Mouse (Mus musculus) skeletal muscle tissue, adult 2 months (tissue): ENCODE results near the gene Thra.
"Not testable (repeated sequence)": the region's sequence is repeated elsewhere in the genome, so short reads cannot be mapped to it uniquely, and the experiment has no call there.

Source experiments
- DNase-seq: peaks from one replicate; pipeline ENCODE4 v3.0.0-alpha.2; 2012; ENCODE audit warnings: low read depth, low spot score

The Thra gene

DNA sequence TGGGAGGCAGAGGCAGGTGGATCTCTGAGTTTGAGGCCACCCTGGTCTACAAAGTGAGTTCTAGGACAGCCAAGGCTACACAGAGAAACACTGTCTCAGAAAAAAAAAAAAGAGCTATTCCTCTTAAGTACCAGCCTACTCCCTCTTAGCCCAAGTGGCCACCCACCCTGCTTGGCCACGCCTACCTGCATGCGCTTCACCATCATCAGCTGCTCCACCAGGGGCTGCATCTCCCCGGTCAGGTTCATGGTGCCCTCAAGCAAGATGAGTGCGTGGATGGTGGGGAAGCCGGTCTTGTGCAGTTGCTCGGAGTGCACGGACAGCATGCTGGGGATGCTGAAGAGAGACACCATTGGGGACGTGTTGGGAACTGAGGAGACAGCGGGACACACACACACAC lies 24.5 kb upstream of the Thra start:
- DNase-seq, result no peak

DNA sequence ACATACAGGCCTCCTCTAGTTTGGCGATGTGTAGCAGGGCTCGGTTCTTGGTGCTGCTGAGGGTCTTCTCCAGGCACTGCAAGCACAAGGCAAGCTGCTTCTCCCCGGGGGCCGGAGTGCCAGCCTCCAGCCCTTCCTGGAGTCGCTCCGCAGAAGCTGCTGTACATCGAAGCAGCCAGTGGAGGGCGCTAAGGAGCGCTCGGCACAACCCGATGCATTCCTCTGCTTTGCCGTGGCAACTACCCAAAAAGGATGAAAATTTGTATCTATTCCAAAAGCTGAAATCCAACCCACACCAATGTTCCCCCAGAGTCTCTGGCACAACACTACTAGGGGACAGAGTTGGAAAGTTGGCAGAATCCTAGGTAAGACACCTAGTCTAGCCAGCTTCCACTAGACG lies 22.5 kb upstream of the Thra start:
- peak; percentile 87 for DNase-seq

DNA sequence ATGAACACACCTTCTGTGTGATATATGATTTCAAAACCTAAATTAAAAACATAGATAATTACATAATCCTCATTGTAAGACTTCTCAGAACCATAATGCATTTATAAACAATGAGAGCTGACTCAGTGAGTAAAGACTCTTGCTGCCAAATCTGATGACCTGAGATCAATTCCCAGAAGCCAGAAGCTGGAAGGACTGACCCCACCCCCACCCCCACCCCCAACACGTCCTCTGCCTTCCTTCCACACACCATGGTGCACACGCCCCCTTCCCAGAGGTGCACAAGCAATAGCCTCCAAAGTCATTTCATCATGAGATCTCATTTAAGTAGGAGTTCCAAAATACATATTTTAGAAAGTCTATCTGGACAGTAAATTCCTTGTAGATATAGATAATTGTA lies 19.7 kb upstream of the Thra start:
- no peak for DNase-seq

DNA sequence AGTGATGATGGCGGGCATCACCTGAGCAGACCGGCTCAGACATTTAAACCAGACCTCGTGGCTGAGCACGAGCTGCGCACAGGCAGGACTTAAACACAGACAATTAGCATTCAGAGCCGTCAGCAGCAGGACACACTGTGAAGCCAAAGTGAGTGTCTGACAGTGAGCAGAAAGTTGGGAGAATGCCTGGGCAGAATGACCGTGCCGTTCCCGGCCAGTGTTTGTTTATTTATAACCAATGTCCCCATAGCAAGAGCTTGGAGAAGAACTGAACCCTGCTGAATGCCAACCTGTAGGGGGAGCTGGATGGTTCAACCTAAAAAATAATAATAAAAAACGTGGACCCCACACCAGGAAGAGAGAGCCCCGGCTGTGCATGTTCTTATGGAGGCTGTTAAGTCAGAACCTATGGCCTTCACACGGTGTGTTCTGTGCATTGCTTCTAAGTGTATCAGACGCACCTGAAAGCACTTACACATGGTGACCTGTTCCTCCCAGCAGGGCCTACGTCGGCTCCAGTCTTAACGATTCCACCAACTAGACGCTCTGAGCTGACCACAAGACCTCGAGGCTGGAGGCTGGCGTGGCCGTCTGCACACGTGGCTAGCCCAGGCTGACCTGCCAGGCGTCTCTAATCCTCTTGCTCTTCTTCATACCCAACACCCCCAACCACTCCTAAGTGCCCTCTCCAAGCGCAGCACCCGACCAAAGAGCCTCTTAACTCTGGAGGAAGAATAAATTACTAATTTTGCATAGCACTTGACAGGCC lies 18.8 kb upstream of the Thra start:
- peak; percentile 90 for DNase-seq

DNA sequence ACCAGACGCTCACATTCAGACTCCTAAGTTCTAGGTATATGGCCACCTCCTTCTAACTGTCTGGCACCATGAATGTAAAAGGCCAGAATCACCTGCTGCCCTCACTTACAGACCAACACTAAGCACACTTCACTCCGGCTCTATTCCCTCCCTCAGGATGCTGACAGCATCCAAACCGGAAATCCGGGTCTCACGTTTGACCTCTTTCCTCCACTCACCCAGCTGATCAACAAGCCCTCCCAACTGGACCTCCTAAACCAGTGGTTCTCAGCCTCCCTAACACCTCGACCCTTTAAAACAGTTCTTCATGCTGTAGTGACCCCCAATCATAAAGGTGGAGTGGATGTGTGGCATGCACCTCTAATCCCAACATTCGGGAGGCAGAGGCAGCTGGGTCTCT lies 17.3 kb upstream of the Thra start:
- no peak for DNase-seq

DNA sequence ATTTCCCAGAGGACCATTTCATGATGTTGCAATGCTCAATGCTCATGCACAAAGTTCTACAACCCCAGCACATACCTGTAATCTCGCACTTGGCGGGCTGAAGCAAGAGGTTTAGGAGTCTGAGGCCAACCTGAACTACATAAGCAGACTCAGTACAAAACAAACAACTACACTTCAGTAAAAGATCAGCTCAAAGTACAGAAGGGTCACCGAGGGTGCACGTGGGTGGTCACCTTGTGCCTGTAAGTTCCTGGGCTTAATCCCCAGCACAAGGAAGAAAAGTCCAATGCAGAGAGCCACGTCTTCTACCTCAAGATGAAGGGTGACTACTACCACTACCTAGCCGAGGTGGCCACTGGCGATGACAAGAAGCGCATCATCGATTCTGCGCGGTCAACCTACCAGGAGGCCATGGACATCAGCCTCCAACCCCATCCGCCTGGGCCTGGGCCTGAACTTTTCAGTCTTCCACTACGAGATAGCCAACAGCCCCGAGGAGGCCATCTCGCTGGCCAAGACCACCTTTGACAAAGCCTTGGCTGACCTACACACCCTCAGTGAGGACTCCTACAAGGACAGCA lies 14.4 kb upstream of the Thra start:
- DNase-seq, result no peak

DNA sequence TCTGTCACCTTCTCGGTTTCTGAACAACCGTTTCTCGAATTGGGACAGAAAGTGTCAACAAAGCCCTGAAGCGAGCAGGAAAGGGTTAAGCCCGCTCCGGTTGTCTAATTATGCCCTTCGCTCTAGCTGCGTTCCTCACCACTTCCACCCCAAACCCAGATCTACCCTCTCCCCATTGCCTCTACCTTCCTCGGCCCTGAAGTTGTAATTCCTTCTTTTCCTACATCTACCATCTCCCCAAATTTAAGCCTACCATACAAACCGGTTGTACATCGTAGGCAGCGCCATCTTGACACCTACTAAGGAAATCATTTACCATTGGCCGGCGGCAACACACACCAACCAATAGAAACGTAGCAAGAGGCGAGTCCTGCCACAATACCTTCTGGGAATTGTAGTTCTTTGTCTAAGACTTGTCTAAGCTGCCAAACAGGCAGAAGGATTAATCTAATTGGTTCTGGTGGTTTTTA lies 11.3 kb upstream of the Thra start, which contains the start of gene Med24:
Med24 (minus strand) TSS at position 317 of the 470 bp plus-strand sequence.
- DNase-seq, result peak; percentile 86

DNA sequence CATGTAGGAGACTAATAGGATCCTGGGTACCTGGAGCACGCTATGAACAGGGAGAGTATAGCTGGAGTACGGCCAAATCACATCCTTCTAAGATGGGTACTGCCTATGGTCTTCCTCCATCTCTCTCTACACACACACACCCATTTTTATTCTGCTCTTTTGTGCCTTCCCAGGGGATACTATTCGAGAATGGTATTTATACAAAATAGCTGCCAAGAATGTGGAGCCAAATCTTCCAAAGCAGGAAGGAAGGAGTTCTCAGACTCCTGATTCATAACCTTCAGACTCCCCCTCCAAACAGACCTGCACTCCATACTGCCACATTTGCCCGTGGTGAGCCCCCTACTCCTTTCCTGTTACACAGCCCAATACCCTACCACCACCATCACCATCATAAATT lies 9.7 kb upstream of the Thra start:
- DNase-seq, result no peak

DNA sequence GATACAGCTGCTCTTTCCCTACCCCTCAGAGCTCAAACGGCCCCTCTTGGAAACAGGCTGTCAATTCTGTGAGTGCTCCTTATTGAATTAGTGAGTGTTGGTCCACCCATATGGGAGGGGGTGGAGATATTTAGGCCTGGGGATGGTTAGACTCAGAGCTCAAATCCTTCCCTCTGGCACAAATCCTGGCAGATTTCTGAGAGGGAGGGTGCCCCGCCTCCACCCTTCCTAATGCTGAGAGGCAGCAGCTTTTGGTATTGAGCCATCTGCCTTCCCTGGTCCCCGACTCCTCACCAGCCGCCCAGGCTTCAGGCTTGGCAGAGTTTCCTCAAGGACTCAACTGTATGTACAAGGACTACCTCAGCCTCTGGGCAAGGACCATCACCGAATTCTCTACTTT lies 9.3 kb upstream of the Thra start:
- DNase-seq, result no peak

DNA sequence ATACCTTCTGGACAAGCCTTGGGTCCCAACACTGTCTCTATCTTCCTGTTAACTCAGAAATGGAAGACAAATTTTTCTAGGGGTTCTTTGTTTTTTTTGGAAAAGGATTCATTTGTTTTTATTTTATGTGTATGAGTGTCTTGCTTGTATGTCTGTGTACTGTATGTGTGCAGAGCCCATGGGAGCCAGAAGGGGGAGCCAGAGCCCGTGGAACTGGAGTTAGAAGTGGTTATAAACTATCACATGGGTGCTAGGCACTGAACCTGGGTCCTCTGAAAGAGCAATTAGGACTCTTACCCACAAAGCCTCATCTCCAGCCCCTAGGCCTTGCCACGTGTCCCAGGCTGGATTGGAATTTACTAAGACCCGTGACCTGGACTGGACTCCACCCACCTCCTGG lies 6.4 kb upstream of the Thra start:
- DNase-seq, result no peak

DNA sequence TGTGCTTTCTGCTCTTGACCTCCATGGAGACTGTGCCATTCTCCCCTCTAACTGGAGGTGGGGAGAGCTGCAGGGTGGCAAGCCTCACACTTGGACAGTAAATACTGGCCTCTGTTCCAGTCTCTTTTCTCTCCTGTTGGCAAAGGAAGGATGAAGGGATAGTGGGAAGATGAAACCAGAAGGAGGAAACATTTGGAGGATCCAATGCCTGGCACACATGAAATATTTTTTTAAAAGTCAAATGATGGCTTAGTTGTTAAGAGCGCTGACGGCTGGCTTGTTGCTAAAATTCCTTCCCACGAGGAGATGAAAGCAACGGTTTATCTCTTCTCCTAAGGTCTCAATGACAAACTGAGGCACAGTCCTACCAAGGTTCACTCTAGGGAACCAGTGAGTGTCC lies 5.3 kb upstream of the Thra start:
- DNase-seq, result no peak

DNA sequence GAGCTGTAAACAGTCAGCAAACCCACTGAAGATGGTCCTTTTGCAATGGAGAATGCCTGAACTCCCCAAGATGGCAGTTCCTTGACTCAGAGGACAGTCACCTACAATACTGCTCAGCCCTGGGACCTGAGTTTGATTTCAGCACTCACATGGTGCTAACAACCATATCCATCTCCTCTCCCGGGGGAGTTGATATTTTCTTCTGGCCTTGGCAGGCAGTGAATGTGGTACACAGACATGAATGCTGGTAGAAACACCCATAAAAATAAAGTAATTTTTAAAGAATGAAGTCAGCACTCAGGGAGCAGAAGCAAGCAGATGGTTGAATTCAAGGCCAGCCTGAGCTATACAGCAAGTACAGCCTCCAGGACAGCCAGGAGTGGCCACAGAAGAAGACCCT lies 4.3 kb upstream of the Thra start:
- no peak for DNase-seq

DNA sequence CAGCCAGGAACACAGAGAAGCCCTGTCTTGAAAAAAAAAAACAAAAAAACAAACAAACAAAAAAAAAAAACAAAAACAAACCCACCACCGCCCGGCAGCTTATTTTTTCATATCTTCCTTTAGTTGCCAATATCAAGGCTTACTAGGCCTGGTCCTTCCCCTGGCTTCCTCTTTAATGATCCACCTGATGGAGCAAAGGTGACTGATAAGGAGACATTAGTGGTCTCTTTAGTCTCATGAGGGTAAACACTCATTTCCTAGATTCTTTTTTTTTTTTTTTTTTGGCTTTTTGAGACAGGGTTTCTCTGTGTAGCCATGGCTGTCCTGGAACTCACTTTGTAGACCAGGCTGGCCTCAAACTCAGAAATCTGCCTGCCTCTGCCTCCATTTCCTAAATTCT lies 3.2 kb upstream of the Thra start:
- DNase-seq, result not testable (repeated sequence)

DNA sequence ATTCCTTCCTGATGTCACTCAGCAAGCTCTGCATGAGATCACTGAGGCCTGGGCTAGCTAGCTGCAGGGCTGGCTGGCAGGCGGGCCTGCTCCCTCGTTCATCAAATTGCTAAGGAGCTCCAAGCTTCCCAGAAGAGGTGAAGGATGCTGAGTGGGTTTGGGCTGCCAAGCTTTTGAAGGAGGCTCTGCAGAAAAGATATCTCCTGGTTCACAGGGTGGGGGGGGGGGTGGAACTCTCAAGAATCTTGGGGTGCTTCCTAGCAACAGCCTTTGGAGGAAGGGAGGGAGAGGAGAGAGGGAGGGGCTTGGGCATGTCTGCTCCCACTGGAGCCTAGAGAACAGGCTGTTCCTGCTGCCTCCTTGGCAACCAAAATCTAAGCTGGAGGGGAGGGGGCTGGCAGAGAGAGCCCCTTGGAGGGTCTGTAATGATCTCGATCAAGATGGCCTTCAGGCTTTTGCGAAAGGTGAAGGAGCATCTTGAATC lies 2.0 kb upstream of the Thra start:
- no peak for DNase-seq

DNA sequence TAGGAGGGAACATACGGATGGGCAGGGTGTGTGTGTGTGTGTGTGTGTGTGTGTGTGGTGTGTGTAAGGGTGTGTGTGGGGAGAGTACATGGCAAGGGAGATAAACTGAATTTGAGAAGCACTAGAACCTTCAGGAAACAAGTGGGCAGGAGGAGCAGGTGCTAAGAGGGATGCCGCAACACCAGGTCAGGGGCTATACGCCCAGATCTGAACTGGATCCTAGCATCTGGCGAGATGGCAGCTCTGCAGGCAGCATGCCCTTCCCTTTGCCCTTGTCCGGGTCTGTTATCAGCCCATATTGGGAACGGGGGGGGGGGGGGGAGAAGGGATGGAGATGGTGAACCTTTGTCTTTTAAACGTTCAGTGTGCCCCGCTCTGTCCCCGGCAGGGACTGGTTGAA lies 1.5 kb upstream of the Thra start:
- DNase-seq, result no peak

DNA sequence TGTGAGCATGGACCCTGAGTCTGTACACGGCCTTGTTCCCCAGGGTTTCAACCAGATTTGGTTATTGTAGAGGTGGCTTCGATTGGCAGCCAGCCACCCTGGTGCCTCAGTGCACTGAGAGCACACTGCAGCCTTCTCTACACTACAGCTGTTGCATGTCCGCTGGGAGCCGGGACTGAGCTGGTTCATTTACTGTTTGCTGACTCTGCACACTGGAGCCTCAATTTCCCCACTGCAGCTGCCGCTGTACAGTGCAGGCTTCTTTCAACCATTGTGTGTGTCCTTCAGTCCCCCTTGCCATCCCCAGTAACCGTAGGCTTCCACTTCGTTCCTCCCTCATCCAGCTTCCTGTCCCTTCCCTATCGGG lies 429 bp upstream of the Thra start:
- no peak for DNase-seq

DNA sequence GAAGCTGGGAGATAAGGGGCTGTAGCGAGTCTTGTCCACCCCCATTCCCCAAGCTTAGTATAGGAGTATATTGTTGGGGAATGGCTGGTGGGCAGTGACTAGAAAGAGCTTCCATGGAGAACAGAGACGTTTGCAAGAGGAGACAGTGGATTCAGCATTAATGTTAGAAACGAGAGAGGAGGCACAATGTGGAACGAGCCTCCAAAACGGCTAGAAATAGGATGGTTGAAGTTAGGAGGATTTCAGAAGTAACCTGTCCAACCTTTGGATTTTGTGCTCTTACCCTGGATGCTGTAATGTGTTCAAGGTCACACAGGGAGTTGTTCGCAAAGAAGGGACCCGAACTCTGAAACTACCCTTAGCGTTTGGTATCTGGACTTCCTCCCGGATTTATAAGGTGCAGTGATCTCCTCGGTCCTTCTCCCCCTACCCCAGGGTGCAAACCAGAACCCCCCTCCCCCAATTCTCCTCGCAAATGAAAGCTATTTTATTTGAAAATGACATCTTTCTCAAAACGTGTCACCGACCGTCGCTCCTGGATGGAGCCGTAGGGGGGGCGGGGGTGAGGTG lies 698 bp downstream of the Thra start:
- no peak for DNase-seq

DNA sequence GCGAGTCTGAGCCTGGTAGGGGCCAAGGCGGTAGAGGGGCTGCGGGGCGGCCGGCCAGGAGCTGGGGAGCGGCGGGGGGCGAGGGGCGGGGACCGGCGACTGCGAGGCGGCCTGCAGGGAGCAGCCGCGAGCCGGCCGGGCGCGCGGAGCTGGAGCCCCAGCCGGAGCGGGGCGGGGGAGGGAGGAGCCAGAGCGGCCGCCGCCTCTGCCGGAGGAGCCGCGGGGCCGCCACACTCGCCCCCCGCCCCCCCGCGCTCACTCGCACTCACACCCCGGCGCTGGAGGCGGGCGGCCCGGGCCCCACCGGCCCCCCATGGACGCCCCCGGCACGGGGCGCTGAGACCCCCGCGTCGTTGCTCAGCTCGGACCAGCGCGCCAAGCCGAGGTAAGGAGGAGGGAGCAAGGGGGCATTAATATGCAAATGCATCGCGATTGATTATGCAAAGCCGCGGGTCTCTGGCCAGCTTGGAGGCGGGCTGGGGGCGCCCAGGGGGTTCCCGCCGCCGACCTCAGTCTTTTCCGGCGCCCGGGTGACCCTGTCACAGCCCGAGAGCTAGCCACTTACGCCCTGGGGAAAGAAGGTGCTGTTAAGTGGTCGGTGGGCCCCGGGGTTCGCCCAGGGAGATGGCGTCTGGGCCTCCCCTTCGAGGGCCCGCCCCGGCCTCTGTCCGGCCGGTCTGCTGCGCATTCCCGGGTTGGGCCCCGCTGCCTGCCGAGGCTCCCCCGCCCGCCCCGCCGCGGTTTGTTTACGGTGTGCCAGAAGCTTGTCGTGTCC lies 1.4 kb downstream of the Thra start:
- DNase-seq, result no peak

DNA sequence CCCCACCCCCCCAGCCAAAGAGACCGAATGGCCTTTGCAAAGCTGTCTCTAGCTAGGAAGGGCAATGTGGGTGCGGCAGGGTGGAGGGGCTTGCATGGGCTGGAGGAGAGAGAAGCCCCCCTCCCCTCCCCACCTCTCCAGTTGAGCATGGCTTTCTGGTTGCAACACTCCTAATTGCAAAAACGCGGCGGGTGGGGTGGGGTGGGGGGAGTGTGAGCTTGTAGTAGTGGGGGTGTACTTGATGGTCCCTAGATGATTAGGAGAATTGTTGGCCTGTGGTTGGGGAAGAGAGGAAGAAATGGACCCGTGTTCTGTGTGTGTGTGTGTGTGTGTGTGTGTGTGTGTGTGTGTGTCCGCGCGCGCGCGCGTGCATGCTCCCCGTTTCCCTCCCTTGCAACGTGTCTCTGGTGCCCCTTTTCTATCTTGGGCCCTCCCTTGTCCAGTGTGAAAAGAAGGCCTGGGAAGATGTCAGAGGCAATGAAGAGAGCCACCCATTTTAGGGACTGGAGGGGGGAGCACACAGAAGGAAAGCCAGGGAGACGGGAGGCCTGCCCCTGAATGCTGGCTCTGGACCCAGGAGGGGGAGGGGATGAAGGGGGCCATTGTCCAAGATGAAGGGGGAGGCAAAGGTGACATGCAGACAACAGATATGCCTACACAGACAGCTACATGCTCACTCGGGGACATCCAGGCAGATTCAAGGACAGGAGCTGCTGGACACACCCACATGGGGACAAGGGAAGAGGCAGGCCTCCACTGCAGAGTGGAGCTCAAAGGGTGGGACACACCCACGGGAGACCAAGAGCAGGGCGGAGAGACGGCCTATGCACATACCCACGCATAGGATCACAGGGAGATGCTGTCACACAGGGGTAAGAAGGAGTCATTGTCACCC lies 2.2 kb downstream of the Thra start:
- no peak for DNase-seq

DNA sequence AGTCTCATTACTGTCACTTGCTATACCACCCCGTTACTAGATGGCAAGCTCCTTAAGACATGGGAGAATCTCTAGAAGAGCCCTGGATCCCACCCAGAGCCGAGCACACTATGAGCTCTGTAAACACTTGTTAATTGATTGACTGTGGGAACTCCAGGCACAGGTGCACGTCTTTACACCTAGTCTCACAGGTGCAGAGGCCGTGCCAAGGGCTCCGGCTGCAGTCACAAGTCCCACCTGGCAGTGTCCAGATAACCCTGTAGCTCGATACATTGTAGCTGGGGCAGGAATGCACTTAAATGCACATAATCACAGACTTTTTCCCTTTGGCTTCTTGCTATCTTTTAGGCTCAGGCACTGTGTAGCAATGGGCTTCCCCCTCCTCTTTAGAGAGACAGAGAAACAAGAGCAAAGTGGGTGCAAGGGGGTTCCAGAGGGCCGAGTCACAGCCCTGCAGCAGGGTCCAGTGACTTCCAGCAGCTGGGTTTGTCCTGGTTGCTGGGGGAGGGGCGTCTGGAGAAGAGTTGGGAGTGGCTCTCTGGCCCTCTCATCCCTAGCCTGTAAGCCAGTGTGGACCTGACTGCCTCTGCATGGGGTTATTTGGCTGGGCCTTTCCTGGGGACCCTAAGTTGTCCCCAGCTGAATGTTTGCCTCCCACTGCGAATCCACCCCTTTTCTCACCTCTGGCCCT lies 3.4 kb downstream of the Thra start:
- no peak for DNase-seq
